Comparison of ENCODE assay signal across 9 mouse cellular contexts in the genomic region with DNA sequence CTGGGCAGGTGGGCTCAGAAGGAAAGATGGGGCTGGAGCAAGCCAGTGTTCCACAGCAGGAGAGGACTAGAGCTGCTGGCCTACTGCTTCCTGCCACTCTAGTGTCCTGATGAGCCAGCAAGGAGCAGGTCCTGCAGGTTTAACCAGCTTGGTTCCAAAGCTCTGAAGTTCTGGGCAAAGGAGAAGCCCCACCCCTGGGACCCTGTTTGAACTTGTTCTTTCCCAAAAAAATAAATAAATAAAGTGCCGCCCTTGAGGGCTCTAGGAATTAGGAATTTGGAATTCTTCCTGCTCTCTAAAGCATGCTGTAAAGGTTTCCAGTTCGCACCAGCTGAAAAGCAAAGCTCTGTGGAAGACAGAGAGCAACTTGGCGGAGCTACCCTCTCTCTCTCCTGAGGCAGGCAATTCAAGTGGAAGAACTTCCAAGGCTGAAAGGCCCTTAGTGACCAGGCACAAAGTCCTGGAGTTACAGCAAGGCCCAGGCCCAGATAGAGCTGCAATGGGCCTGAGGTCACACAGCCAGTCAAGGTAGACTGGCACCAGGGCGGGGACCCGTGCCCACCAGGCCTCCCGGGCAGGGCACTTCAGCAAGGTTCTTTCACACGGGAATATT. TPM values are rescaled to one million over a fixed set of nuclear protein-coding genes. Genes with fewer than 3 reads are reported as not detected.
A peak's percentile ranks its signal among the peaks of the same experiment; 100 is the strongest.
DNase-seq lines count a peak whose midpoint lies in the region; ATAC-seq and TF ChIP-seq lines count a peak whose summit lies in the region.
"Had no signal": no experiment of that assay in that cellular context is flagged by ENCODE, and none has a peak within 500 bp of the region (broad histone marks: within the 10 kb centered on the region; RNA-seq: fewer than 3 reads in every experiment).

No protein-coding gene starts in this region.

- H3K4me2 ChIP-seq in heart, postnatal 0 days (ENCODE audit: low read depth, low read length), result no peak overlapping the region
- H3K4me2 ChIP-seq in embryonic facial prominence, embryonic 12.5 days (replicated peaks), result no peak overlapping the region
- H3K4me2 ChIP-seq in kidney, embryonic 14.5 days (replicated peaks; ENCODE audit: low read depth, low read length), result no peak overlapping the region

- intact Hi-C loops in heart, postnatal 14 days (cut with DNase I), result loop anchor here (2.0 kb wide), 1 partner anchor 28 kb away; no protein-coding TSS in a partner anchor

- no peaks in the 10 kb centered on the region for H3K9me3 ChIP-seq in heart, postnatal 0 days (replicated peaks; ENCODE audit: control insufficient read depth, low read length)
- H3K9me3 ChIP-seq in embryonic facial prominence, embryonic 12.5 days, result no peaks in the 10 kb centered on the region
- no peaks in the 10 kb centered on the region for H3K9me3 ChIP-seq in kidney, embryonic 14.5 days (ENCODE audit: control insufficient read depth, low read length)

- DNase-seq in heart, postnatal 0 days (ENCODE audit: low spot score), result no peak
- no peak for DNase-seq in heart, postnatal 14 days
- peak; percentile 71 for DNase-seq in lung, postnatal 10 days
- DNase-seq in right cerebral cortex, adult 2 months (ENCODE audit: low spot score in 2 of 2), result no peak
- DNase-seq in layer of hippocampus, postnatal 25 days (ENCODE audit: extremely low spot score in 1 of 2, low spot score in 1 of 2), result no peak

- ATAC-seq in heart, postnatal 0 days (ENCODE audit: insufficient read depth, low read depth), result no peak
- no peak for ATAC-seq in embryonic facial prominence, embryonic 12.5 days (ENCODE audit: insufficient number of reproducible peaks, insufficient read depth, low FRiP score, low TSS enrichment)
- peak; percentile 29 for ATAC-seq in kidney, embryonic 14.5 days (ENCODE audit: low FRiP score, low TSS enrichment)
- no peak for ATAC-seq in granulocyte monocyte progenitor cell, adult 5-6 weeks (replicated peaks; ENCODE audit: poor library complexity, severe bottlenecking)

- no peak for TF ChIP-seq EP300 in heart, postnatal 0 days (IDR thresholded peaks at IDR 0.05; ENCODE audit: low read depth)

- no peak overlapping the region for H3K4me3 ChIP-seq in heart, postnatal 0 days (ENCODE audit: low read depth, low read length)
- H3K4me3 ChIP-seq in embryonic facial prominence, embryonic 12.5 days, result no peak overlapping the region
- no peak overlapping the region for H3K4me3 ChIP-seq in kidney, embryonic 14.5 days (ENCODE audit: low read length)

- no peak overlapping the region for H3K9ac ChIP-seq in heart, postnatal 0 days (replicated peaks; ENCODE audit: low read depth, low read length)
- H3K9ac ChIP-seq in embryonic facial prominence, embryonic 12.5 days, result no peak overlapping the region
- H3K9ac ChIP-seq in kidney, embryonic 14.5 days (ENCODE audit: low read depth, low read length), result no peak overlapping the region

- no peaks in the 10 kb centered on the region for H3K36me3 ChIP-seq in heart, postnatal 0 days (replicated peaks; ENCODE audit: control insufficient read depth, insufficient read depth, low read length)
- no peaks in the 10 kb centered on the region for H3K36me3 ChIP-seq in embryonic facial prominence, embryonic 12.5 days
- no peaks in the 10 kb centered on the region for H3K36me3 ChIP-seq in kidney, embryonic 14.5 days (ENCODE audit: control insufficient read depth, insufficient read depth, low read length)
- H3K36me3 ChIP-seq: G1E had no signal

- peak overlapping the region; percentile 52 for H3K27ac ChIP-seq in heart, postnatal 0 days (ENCODE audit: low read depth)
- peak overlapping the region; percentile 76; the same call in 1 of the 2 replicates for H3K27ac ChIP-seq in embryonic facial prominence, embryonic 12.5 days
- peak overlapping the region; percentile 73 for H3K27ac ChIP-seq in kidney, embryonic 14.5 days (ENCODE audit: low read depth, low read length)

- WGBS in heart, postnatal 0 days, result 71% methylated on average over 7 of the region's 7 CpGs
- 68% methylated on average over 7 of the region's 7 CpGs for WGBS in embryonic facial prominence, embryonic 12.5 days
- 66% methylated on average over 7 of the region's 7 CpGs for WGBS in kidney, embryonic 14.5 days

- TF ChIP-seq CTCF in heart, postnatal 0 days (IDR thresholded peaks at IDR 0.05; ENCODE audit: low read depth), result no peak

- H3K27me3 ChIP-seq in heart, postnatal 0 days (ENCODE audit: control insufficient read depth, insufficient read depth, low read length), result no peaks in the 10 kb centered on the region
- no peaks in the 10 kb centered on the region for H3K27me3 ChIP-seq in embryonic facial prominence, embryonic 12.5 days
- no peaks in the 10 kb centered on the region for H3K27me3 ChIP-seq in kidney, embryonic 14.5 days (ENCODE audit: control insufficient read depth, insufficient read depth, low read length)

- peaks cover 56% of the 10 kb centered on the region for H3K4me1 ChIP-seq in heart, postnatal 0 days (ENCODE audit: control insufficient read depth, insufficient read depth)
- H3K4me1 ChIP-seq in embryonic facial prominence, embryonic 12.5 days, result peaks cover 50% of the 10 kb centered on the region
- peaks cover 41% of the 10 kb centered on the region for H3K4me1 ChIP-seq in kidney, embryonic 14.5 days (ENCODE audit: control insufficient read depth, insufficient read depth, low read length)

RNA-seq across cellular contexts. Expression of gene Tspan9, which starts 38.6 kb away (rescaled TPM):
- total RNA-seq in heart, postnatal 0 days (2014; rRNA removed; ENCODE audit: low replicate concordance), result 332 and 368 TPM in 2 replicates
- polyA plus RNA-seq in heart, postnatal 0 days (2015; fragmentation: Nextera tagmentation; extraction: Ambion mirVana), result 84.7 and 105 TPM in 2 replicates
- 100 to 1,000 TPM; 105 to 126 TPM for total RNA-seq in heart, postnatal 14 days (2021)
- 108 and 110 TPM in 2 replicates for polyA plus RNA-seq in embryonic facial prominence, embryonic 12.5 days (2016; fragmentation: Nextera tagmentation; extraction: Ambion mirVana)
- polyA plus RNA-seq in kidney, embryonic 14.5 days (2014; fragmentation: Nextera tagmentation; extraction: Ambion mirVana), result 96.6 and 100 TPM in 2 replicates
- 2.2 TPM in 1 of 2 replicates, not detected in the other for total RNA-seq in granulocyte monocyte progenitor cell, adult 5-6 weeks (2014; fragmentation: Nextera tagmentation)
- total RNA-seq in granulocyte monocyte progenitor cell, adult 5-6 weeks (2017), result 0.62 and 3.4 TPM in 2 replicates
- 10 to 100 TPM; 53.6 to 64.0 TPM for total RNA-seq in layer of hippocampus, postnatal 25 days (2021)
- polyA plus RNA-seq: G1E had no signal

Comparison
In these comparisons a context has a peak if more than half of its experiments do, and no peak if none do; other contexts are left out.
1. RNA of gene Tspan9, which starts 38.6 kb away (total RNA-seq): 332 to 368 TPM in heart, postnatal 0 days, 105 to 126 TPM in heart, postnatal 14 days and 53.6 to 64.0 TPM in layer of hippocampus, postnatal 25 days; 0.62 to 3.4 TPM in granulocyte monocyte progenitor cell, adult 5-6 weeks; every median in the first group is over 10 times any median in the second.
2. Peak in every context shown above with its lines, with median percentiles within 50 percentile points of each other: H3K27ac ChIP-seq.